Mouse (Mus musculus) liver, adult 2 months (tissue): ENCODE results near the gene Irs3.

Source experiments
- CTCF ChIP-seq: fragments of 200-500 bp; IDR thresholded peaks from 2 replicates; pipeline ENCODE4 v1.5.1; 2011; ENCODE audit warnings: low read depth, low read length, control low read depth
- POLR2A ChIP-seq: fragments of 200-500 bp; IDR thresholded peaks from 2 replicates; pipeline ENCODE4 v1.6.1; 2011; ENCODE audit warnings: low read length, control low read depth; ENCODE audit not compliant: insufficient read depth; ENCODE audit errors: extremely low read depth

DNA sequence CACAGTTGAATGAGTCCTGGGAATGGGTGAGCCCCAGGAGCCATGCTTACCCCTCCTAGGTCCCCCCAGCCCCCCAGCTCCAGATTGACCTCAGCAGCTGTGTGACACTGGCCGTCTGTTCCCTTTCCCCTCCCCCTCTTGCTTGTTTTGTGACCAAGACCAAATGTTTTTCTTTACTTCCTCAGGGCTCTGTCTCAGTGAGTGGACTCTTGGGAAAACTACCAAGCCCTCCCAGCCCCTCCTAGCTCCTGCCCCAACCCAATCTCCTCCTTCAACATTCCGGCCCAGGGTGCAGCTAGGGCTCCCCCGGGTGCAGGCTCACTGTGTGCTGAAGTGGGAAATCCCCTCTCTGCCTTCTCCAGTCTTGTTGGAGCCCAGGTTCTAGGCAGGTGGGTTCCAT is 14.9 kb downstream of the Irs3 start:
- TF ChIP-seq CTCF (no peak), POLR2A (no peak)
